Comparison of ENCODE assay signal across 22 mouse cellular contexts in the genomic region with DNA sequence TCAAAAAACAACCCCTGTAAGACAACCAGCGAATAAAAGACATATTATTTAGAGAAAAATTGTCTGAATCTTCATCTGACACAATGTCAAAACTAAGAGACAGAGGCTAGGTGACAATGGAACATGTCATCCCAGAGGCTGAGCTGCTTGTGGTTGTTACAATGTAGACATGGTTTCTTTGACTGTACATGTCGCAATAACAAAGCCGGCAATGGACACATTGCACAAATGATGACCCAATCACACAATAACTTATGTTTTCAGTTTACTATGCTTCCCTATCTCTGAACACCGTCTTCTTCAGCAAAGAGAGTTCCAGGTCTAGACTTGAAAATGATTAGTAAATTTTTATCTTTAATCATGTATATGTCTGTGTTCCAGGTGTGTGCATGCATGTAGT.
DNase-seq lines count a peak whose midpoint lies in the region; ATAC-seq lines count a peak whose summit lies in the region.
"Had no signal": no experiment of that assay in that cellular context is flagged by ENCODE, and none has a peak within 500 bp of the region (broad histone marks: within the 10 kb centered on the region; RNA-seq: fewer than 3 reads in every experiment).

No protein-coding gene starts in this region.

- intact Hi-C loops in heart, postnatal 25 days (cut with DNase I): no loop called here

- DNase-seq in fat pad, adult 2 months (ENCODE audit: extremely low read depth, low read depth, low spot score): peak; percentile 70
- DNase-seq in adrenal gland, postnatal 14 days: no peak
- DNase-seq in spleen, postnatal 4 days (ENCODE audit: low spot score in 2 of 2): no peak
- DNase-seq in heart, postnatal 25 days (ENCODE audit: low spot score): no peak
- DNase-seq: adrenal gland, adult 8-10 months; adrenal gland, postnatal 25 days; B cell, adult 2 months; cerebellum, adult 11 months; cerebellum, adult 18-20 months; cerebellum, adult 8-10 months; cerebellum, adult 9-11 months; cerebellum, postnatal 14 days; cerebellum, postnatal 36 days; embryo, embryonic 11 days; forebrain, postnatal 0 days had no signal

- peak; percentile 56 for ATAC-seq in granulocyte monocyte progenitor cell, adult 5-6 weeks (replicated peaks; ENCODE audit: poor library complexity, severe bottlenecking)
- ATAC-seq in megakaryocyte progenitor cell, adult 5-6 weeks (replicated peaks; ENCODE audit: poor library complexity): peak; percentile 60
- ATAC-seq: activated CD4-positive, CD25-positive, alpha-beta regulatory T cell, adult 4 months; CD4-positive, CD25-positive, alpha-beta regulatory T cell, adult 4 months; forebrain, embryonic 13.5 days; forebrain, embryonic 15.5 days; forebrain, postnatal 0 days; Patski had no signal
